Mouse (Mus musculus): Measurements from ENCODE around the gene Pwwp2b. TPM values are rescaled to one million over a fixed set of nuclear protein-coding genes. Genes with fewer than 3 reads are reported as not detected.
A peak's percentile ranks its signal among the peaks of the same experiment; 100 is the strongest.

Pwwp2b gene
- polyA plus RNA-seq, 1 experiment from 2014 or later, result 10.6 TPM

DNA sequence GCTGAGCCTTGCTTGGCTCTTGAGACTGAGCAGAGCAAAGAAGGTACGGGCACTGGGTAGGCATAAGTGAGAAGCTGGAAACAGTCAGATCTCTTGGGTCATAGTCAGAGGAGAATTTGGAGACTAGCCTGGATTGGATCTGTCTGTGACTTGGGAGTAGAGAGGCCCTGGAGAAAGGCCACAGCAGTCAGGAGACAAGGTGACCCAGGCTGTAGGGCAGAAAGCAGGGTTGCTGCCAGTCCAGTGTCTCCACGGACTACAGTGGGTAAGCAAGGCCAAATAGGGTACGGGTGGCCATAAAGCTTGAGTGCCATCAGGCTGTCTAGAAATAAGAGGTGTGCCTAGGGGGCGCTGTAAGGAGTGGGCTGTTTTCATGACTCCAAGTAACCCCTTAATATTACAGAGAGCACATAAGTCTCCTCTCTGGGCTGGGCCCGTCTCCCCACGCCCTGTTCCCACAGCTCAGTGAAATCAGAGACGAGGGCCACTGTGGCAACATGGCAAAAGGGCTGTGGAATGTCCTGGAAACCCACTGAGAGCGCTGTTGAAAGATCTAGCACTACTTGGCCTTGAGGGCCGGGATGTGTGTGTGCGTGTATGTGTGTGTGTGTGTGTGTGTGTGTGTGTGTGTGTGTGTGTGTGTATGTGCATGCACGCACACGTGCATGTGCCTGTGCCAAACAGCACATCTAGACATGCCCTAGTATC, 12.5 kb upstream of the Pwwp2b start:
- WGBS, result 81% methylated on average over 12 of the region's 12 CpGs
- Histone ChIP-seq H3K9me3 (ENCODE audit: low read length) (no peaks in the 10 kb centered on the region), H3K27ac (ENCODE audit: low read length) (no peak overlapping the region), H3K4me2 (replicated peaks; ENCODE audit: low read depth, low read length) (no peak overlapping the region), H3K27me3 (ENCODE audit: insufficient read depth, low read length) (no peaks in the 10 kb centered on the region), H3K36me3 (ENCODE audit: insufficient read depth, low read length) (no peaks in the 10 kb centered on the region), H3K4me1 (ENCODE audit: insufficient read depth, low read length) (peaks cover 14% of the 10 kb centered on the region), H3K9ac (replicated peaks; ENCODE audit: low read length) (no peak overlapping the region), H3K4me3 (ENCODE audit: low read length) (no peak overlapping the region)
- no peak for ATAC-seq (ENCODE audit: low FRiP score, low TSS enrichment)

DNA sequence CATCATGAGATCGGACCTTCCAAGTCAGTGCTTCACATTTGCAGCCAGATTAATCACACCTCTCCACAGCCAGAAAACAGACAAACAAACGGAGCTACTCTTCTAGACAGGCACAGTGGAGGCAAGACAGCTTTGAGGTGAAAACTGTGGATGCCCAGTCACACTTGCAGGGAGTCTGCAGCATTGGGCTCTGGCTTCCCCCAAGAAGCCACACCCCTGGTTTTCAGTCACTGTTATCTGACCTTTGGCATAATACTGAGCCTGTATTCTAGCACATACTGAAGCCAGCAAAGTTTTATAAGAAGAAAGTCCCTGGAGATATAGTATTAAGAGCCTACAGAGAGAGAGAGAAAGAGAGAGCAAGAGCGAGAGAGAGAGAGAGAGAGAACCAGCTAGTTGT, 8.8 kb upstream of the Pwwp2b start:
- no peak overlapping the region for H3K27ac ChIP-seq (ENCODE audit: low read length)
- 71% methylated on average over 3 of the region's 3 CpGs for WGBS
- H3K4me2 ChIP-seq (replicated peaks; ENCODE audit: low read depth, low read length), result no peak overlapping the region
- H3K9ac ChIP-seq (replicated peaks; ENCODE audit: low read length), result no peak overlapping the region
- no peak overlapping the region for H3K4me3 ChIP-seq (ENCODE audit: low read length)
- H3K9me3 ChIP-seq (ENCODE audit: low read length), result no peaks in the 10 kb centered on the region
- peaks cover 5% of the 10 kb centered on the region for H3K4me1 ChIP-seq (ENCODE audit: insufficient read depth, low read length)
- ATAC-seq (ENCODE audit: low FRiP score, low TSS enrichment), result no peak
- H3K36me3 ChIP-seq (ENCODE audit: insufficient read depth, low read length), result no peaks in the 10 kb centered on the region
- no peaks in the 10 kb centered on the region for H3K27me3 ChIP-seq (ENCODE audit: insufficient read depth, low read length)

GRCm38 (mm10) chr7:139246086-139246485, 2.2 kb upstream of the Pwwp2b start:
- no peak overlapping the region for H3K4me3 ChIP-seq (ENCODE audit: low read length)
- H3K27me3 ChIP-seq (ENCODE audit: insufficient read depth, low read length), result no peaks in the 10 kb centered on the region
- ATAC-seq (ENCODE audit: low FRiP score, low TSS enrichment), result no peak
- H3K9me3 ChIP-seq (ENCODE audit: low read length), result no peaks in the 10 kb centered on the region
- no peak overlapping the region for H3K4me2 ChIP-seq (replicated peaks; ENCODE audit: low read depth, low read length)
- H3K4me1 ChIP-seq (ENCODE audit: insufficient read depth, low read length), result peaks cover 45% of the 10 kb centered on the region
- WGBS, result 43% methylated on average over 5 of the region's 5 CpGs
- H3K36me3 ChIP-seq (ENCODE audit: insufficient read depth, low read length), result no peaks in the 10 kb centered on the region
- no peak overlapping the region; the same call in 1 of the 2 replicates for H3K9ac ChIP-seq (replicated peaks; ENCODE audit: low read length)
- 0 out of 2 replicates have a peak overlapping the region, but pooled peaks have one; percentile 1 for H3K27ac ChIP-seq (ENCODE audit: low read length)

- peak; percentile 53 for ATAC-seq (ENCODE audit: low FRiP score, low TSS enrichment)
- Histone ChIP-seq H3K4me1 (ENCODE audit: insufficient read depth, low read length) (peaks cover 57% of the 10 kb centered on the region), H3K36me3 (ENCODE audit: insufficient read depth, low read length) (no peaks in the 10 kb centered on the region), H3K4me2 (replicated peaks; ENCODE audit: low read depth, low read length) (peak overlapping the region; percentile 90), H3K27ac (ENCODE audit: low read length) (peak overlapping the region; percentile 79), H3K9me3 (ENCODE audit: low read length) (no peaks in the 10 kb centered on the region), H3K4me3 (ENCODE audit: low read length) (peak overlapping the region; percentile 69), H3K27me3 (ENCODE audit: insufficient read depth, low read length) (no peaks in the 10 kb centered on the region), H3K9ac (replicated peaks; ENCODE audit: low read length) (peak overlapping the region; percentile 87)
- WGBS, result 4% methylated on average over 38 of the region's 38 CpGs
Observed at GRCm38 (mm10) chr7:139246931-139247880, 1.1 kb upstream of the Pwwp2b start.

DNA sequence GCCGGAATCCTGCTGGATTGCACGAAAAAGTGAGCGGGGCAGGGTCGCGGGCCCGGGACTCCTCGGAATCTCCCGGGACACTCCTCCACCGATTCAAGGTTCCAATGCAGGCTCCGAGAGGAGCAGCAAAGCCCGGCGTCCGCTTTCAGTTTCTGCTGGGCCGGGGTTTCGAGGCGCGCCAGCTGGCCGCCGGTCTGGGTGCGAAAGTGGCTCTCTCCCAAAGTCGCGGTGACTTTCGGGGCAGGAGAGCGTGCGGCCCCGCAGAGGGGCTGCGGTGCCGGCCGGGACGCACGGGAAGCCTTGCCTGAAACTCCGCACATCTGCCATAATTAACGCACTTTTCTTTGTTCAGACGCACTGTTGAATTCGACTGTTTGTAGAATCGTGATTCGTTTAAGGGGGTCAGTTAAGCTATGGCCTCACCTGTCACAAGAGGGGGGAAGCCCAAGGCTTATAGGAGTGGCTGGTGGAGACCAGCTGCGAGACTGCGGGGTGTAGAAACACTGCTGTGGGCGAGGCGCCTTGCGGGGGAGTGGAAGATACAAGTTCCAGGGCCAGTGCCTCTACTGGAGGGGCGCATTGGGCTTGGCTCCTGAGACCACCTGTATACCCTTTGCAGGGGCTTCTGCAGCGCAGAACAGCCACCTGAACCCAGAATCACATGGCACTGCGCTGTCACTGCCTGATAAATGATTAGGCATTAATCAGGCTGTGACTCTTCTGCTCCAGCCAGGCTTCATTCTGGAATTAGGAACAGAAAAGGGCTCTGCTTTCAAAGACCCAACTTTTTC, 528 bp downstream of the Pwwp2b start:
- peak overlapping the region; percentile 69 for H3K4me3 ChIP-seq (ENCODE audit: low read length)
- ATAC-seq (ENCODE audit: low FRiP score, low TSS enrichment), result no peak
- H3K36me3 ChIP-seq (ENCODE audit: insufficient read depth, low read length), result no peaks in the 10 kb centered on the region

GRCm38 (mm10) chr7:139249406-139250210, 1.3 kb downstream of the Pwwp2b start:
- peak overlapping the region; percentile 87; the same call in 1 of the 2 replicates for H3K9ac ChIP-seq (replicated peaks; ENCODE audit: low read length)
- no peaks in the 10 kb centered on the region for H3K36me3 ChIP-seq (ENCODE audit: insufficient read depth, low read length)
- no peak for ATAC-seq (ENCODE audit: low FRiP score, low TSS enrichment)
- H3K4me1 ChIP-seq (ENCODE audit: insufficient read depth, low read length), result peaks cover 71% of the 10 kb centered on the region
- no peaks in the 10 kb centered on the region for H3K27me3 ChIP-seq (ENCODE audit: insufficient read depth, low read length)
- peak overlapping the region; percentile 90 for H3K4me2 ChIP-seq (replicated peaks; ENCODE audit: low read depth, low read length)
- H3K4me3 ChIP-seq (ENCODE audit: low read length), result peak overlapping the region; percentile 69
- H3K9me3 ChIP-seq (ENCODE audit: low read length), result no peaks in the 10 kb centered on the region
- peak overlapping the region; percentile 28; the same call in 1 of the 2 replicates for H3K27ac ChIP-seq (ENCODE audit: low read length)
- 39% methylated on average over 7 of the region's 7 CpGs for WGBS

More for the DNA sequence above, 528 bp downstream of the Pwwp2b start:
- peaks cover 71% of the 10 kb centered on the region for H3K4me1 ChIP-seq (ENCODE audit: insufficient read depth, low read length)
- no peaks in the 10 kb centered on the region for H3K9me3 ChIP-seq (ENCODE audit: low read length)
- under 1% methylated on average over 45 of the region's 45 CpGs for WGBS
- peak overlapping the region; percentile 90 for H3K4me2 ChIP-seq (replicated peaks; ENCODE audit: low read depth, low read length)
- H3K9ac ChIP-seq (replicated peaks; ENCODE audit: low read length), result peak overlapping the region; percentile 87
- H3K27me3 ChIP-seq (ENCODE audit: insufficient read depth, low read length), result no peaks in the 10 kb centered on the region
- H3K27ac ChIP-seq (ENCODE audit: low read length), result peak overlapping the region; percentile 79

DNA sequence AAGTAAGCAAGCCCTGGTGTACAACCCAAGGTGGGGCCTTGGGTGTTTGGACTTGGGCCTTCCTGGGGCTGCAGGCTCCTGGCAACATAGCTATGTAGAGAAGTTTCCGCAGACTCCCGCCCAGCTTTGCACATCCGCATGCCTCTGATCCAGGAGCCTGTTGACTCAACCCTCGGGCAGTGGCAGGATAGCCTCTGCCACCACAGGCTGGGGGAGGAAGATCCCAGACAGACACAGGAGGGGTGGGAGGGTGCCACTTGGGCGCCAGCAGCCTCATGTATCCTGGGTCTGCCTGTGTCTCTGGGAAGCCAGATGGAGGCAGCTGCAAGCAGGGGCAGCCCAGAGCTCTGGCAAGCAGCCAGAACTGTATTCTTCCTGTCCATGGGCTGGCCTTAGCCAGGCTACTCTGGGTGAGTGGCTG, 3.6 kb downstream of the Pwwp2b start:
- H3K9me3 ChIP-seq (ENCODE audit: low read length), result no peaks in the 10 kb centered on the region
- ATAC-seq (ENCODE audit: low FRiP score, low TSS enrichment), result peak; percentile 57

GRCm38 (mm10) chr7:139252566-139252965, 4.3 kb downstream of the Pwwp2b start:
- Histone ChIP-seq H3K27me3 (ENCODE audit: insufficient read depth, low read length) (no peaks in the 10 kb centered on the region), H3K4me3 (ENCODE audit: low read length) (no peak overlapping the region), H3K36me3 (ENCODE audit: insufficient read depth, low read length) (peaks cover 8% of the 10 kb centered on the region), H3K4me1 (ENCODE audit: insufficient read depth, low read length) (peaks cover 53% of the 10 kb centered on the region), H3K9ac (replicated peaks; ENCODE audit: low read length) (no peak overlapping the region), H3K9me3 (ENCODE audit: low read length) (no peaks in the 10 kb centered on the region), H3K27ac (ENCODE audit: low read length) (no peak overlapping the region), H3K4me2 (replicated peaks; ENCODE audit: low read depth, low read length) (no peak overlapping the region)
- ATAC-seq (ENCODE audit: low FRiP score, low TSS enrichment), result no peak
- WGBS, result 85% methylated on average over 7 of the region's 7 CpGs

More for the DNA sequence above, 3.6 kb downstream of the Pwwp2b start:
- peaks cover 60% of the 10 kb centered on the region for H3K4me1 ChIP-seq (ENCODE audit: insufficient read depth, low read length)
- 52% methylated on average over 5 of the region's 5 CpGs for WGBS
- peaks cover 8% of the 10 kb centered on the region for H3K36me3 ChIP-seq (ENCODE audit: insufficient read depth, low read length)
- no peaks in the 10 kb centered on the region for H3K27me3 ChIP-seq (ENCODE audit: insufficient read depth, low read length)
- H3K4me2 ChIP-seq (replicated peaks; ENCODE audit: low read depth, low read length), result 0 out of 2 replicates have a peak overlapping the region, but pooled peaks have one; percentile 10
- H3K4me3 ChIP-seq (ENCODE audit: low read length), result no peak overlapping the region
- H3K27ac ChIP-seq (ENCODE audit: low read length), result peak overlapping the region; percentile 70
- H3K9ac ChIP-seq (replicated peaks; ENCODE audit: low read length), result peak overlapping the region; percentile 32; the same call in 1 of the 2 replicates

All from kidney, embryonic 16.5 days (tissue).